Mouse (Mus musculus): ENCODE measurements around the gene Lrch3.
"Not testable (repeated sequence)": the region's sequence is repeated elsewhere in the genome, so short reads cannot be mapped to it uniquely, and the experiment has no call there.

- TF ChIP-seq CTCF (conservative IDR thresholded peaks at IDR 0.05; ENCODE audit: low read length); NANOG (IDR thresholded peaks at IDR 0.05; ENCODE audit: borderline replicate concordance, low read length); POU5F1 (IDR thresholded peaks at IDR 0.05; ENCODE audit: borderline replicate concordance, low read length): not testable (repeated sequence)
Observed at GRCm38 (mm10) chr16:32875281-32875680, 38.6 kb upstream of the Lrch3 start.
